Mouse (Mus musculus) frontal cortex, postnatal 10 days (tissue): Measurements from ENCODE around the gene Ogfod2.
A peak's percentile ranks its signal among the peaks of the same experiment; 100 is the strongest.

ENCODE experiments used
- DNase-seq, 2 experiments: peaks; one replicate each; pipeline ENCODE4 v3.0.0; 2022; ENCODE audit warnings: low spot score in 2 of 2, mixed read lengths in 1 of 2

The Ogfod2 gene

GRCm38 (mm10) chr5:124155943-124156342 is 43.8 kb downstream of the Ogfod2 start:
- DNase-seq, result no peak

GRCm38 (mm10) chr5:124158305-124158704 is 46.2 kb downstream of the Ogfod2 start:
- DNase-seq, result no peak

GRCm38 (mm10) chr5:124159453-124159852 is 47.4 kb downstream of the Ogfod2 start:
- DNase-seq, result no peak

GRCm38 (mm10) chr5:124161831-124162230 is 49.7 kb downstream of the Ogfod2 start:
- no peak for DNase-seq

- peak; percentile 51 to 59 for DNase-seq
These were observed 50.5 kb downstream of the Ogfod2 start for GRCm38 (mm10) chr5:124162577-124162976.

- DNase-seq, result no peak
These were observed 51.3 kb downstream of the Ogfod2 start for GRCm38 (mm10) chr5:124163445-124163844.
